Mouse (Mus musculus): ENCODE measurements around the gene Ndufs6. TPM values are rescaled to one million over a fixed set of nuclear protein-coding genes. Genes with fewer than 3 reads are reported as not detected.

Gene Ndufs6
- polyA plus RNA-seq, 1 experiment from 2014 or later = 385 TPM

GRCm38 (mm10) chr13:73270451-73271081, 57.8 kb downstream of the Ndufs6 start:
- peak overlapping the region; percentile 60; the same call in 1 of the 2 replicates for H3K4me2 ChIP-seq
- peak overlapping the region; percentile 34; the same call in 1 of the 2 replicates for H3K4me3 ChIP-seq (replicated peaks)
- no peaks in the 10 kb centered on the region for H3K9me3 ChIP-seq (replicated peaks)
- peaks cover 28% of the 10 kb centered on the region for H3K4me1 ChIP-seq
- H3K27me3 ChIP-seq = peaks cover 99% of the 10 kb centered on the region
- no peak overlapping the region for H3K27ac ChIP-seq
- no peak overlapping the region for H3K9ac ChIP-seq
- no peak for ATAC-seq (replicated peaks; ENCODE audit: low FRiP score)
- WGBS = 6% methylated on average over 22 of the region's 22 CpGs
- no peaks in the 10 kb centered on the region for H3K36me3 ChIP-seq

- peaks cover 99% of the 10 kb centered on the region for H3K27me3 ChIP-seq
- no peak for ATAC-seq (replicated peaks; ENCODE audit: low FRiP score)
- WGBS = 12% methylated on average over 3 of the region's 3 CpGs
- H3K36me3 ChIP-seq = no peaks in the 10 kb centered on the region
- no peak overlapping the region for H3K9ac ChIP-seq
- no peak overlapping the region for H3K4me3 ChIP-seq (replicated peaks)
- H3K9me3 ChIP-seq (replicated peaks) = no peaks in the 10 kb centered on the region
- no peak overlapping the region for H3K4me2 ChIP-seq
- H3K4me1 ChIP-seq = peaks cover 33% of the 10 kb centered on the region
- no peak overlapping the region for H3K27ac ChIP-seq
These were observed 58.5 kb downstream of the Ndufs6 start for GRCm38 (mm10) chr13:73269891-73270290.

Other genes with a start within 250 kb of the Ndufs6 start
- 0.45 and 0.55 TPM in 2 replicates for gene Irx4, start 68.1 kb downstream of the Ndufs6 start, polyA plus RNA-seq (2015; fragmentation: Nextera tagmentation; extraction: Ambion mirVana)
- 110 and 117 TPM in 2 replicates for gene Mrpl36, start within 50 bp of the Ndufs6 start, polyA plus RNA-seq (2015; fragmentation: Nextera tagmentation; extraction: Ambion mirVana)
- 36.1 and 36.4 TPM in 2 replicates for gene Lpcat1, start 138.7 kb upstream of the Ndufs6 start, polyA plus RNA-seq (2015; fragmentation: Nextera tagmentation; extraction: Ambion mirVana)
- gene Slc6a3, start 208.2 kb upstream of the Ndufs6 start, polyA plus RNA-seq (2015; fragmentation: Nextera tagmentation; extraction: Ambion mirVana) = 0.10 TPM in 1 of 2 replicates, not detected in the other